Mouse (Mus musculus) small intestine, adult 2 months (tissue): Measurements from ENCODE around the gene Alpk3.

Experiments used
- CTCF ChIP-seq: fragments of 200-500 bp; IDR thresholded peaks from 2 replicates; pipeline ENCODE4 v1.5.1; 2012; ENCODE audit warnings: low read depth, mild to moderate bottlenecking, control low read depth, inconsistent platforms, low read length, moderate library complexity, mixed read lengths; ENCODE audit not compliant: insufficient replicate concordance, insufficient read length; ENCODE audit errors: extremely low read depth
- POLR2A ChIP-seq: fragments of 200-500 bp; IDR thresholded peaks from 2 replicates; pipeline ENCODE4 v1.6.1; 2012; ENCODE audit warnings: low read depth, mild to moderate bottlenecking, control low read depth, inconsistent platforms, low read length, moderate library complexity

DNA sequence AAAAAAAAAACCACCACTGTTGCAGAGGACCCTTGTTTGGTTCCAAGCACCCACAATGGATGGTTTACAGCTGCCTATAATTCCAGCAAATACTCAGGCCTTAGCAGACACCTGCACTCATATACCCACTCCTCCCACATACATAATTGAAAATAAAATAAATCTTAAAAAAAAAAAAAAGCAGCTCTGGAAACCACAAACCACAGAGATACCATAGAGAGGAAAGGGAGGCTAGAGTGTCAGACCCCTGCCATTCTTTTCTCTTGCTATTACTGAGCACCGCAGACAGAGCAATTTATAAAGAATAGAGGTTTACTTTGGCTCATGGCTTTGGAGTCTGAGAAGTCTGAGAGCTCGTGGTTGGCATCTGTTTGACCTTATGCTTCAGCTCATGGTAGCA lies 65.4 kb downstream of the Alpk3 start:
- TF ChIP-seq POLR2A: no peak
- TF ChIP-seq CTCF: no peak
